Mouse (Mus musculus) midbrain, embryonic 11.5 days (tissue): ENCODE data around the gene Prrg2. TPM values are rescaled to one million over a fixed set of nuclear protein-coding genes. Genes with fewer than 3 reads are reported as not detected.

Experiments used
- ATAC-seq: fragments of 200-750 bp; cut with Nextera tagmentation; 2 replicates; pipeline ENCODE4 v1.8.0; 2017; ENCODE audit warnings: moderate TSS enrichment, moderate library complexity; ENCODE audit not compliant: low FRiP score
- DNase-seq: peaks from one replicate; pipeline ENCODE4 v3.0.0; 2015; ENCODE audit warnings: low spot score; ENCODE audit errors: missing footprints
- H3K27ac ChIP-seq: fragments of 300-500 bp; sonication (generic); 2 replicates; pipeline ENCODE4 v1.5.1; 2014; ENCODE audit warnings: low read depth, low read length
- H3K27me3 ChIP-seq: fragments of 300-500 bp; sonication (generic); 2 replicates; pipeline ENCODE4 v1.6.1; 2014; ENCODE audit warnings: mild to moderate bottlenecking, low read length, moderate library complexity, mixed read lengths; ENCODE audit not compliant: control insufficient read depth, insufficient read depth
- H3K36me3 ChIP-seq: fragments of 300-500 bp; sonication (generic); 2 replicates; pipeline ENCODE4 v1.6.1; 2014; ENCODE audit warnings: mild to moderate bottlenecking, low read length, moderate library complexity, mixed read lengths; ENCODE audit not compliant: control insufficient read depth, insufficient read depth
- H3K4me1 ChIP-seq: fragments of 300-500 bp; sonication (generic); 2 replicates; pipeline ENCODE4 v1.6.1; 2014; ENCODE audit warnings: low read length; ENCODE audit not compliant: control insufficient read depth, insufficient read depth
- H3K4me2 ChIP-seq: fragments of 300-500 bp; sonication (generic); 2 replicates; pipeline ENCODE4 v1.6.1; 2014; ENCODE audit warnings: mild to moderate bottlenecking, moderate library complexity
- H3K4me3 ChIP-seq: fragments of 300-500 bp; sonication (generic); 2 replicates; pipeline ENCODE4 v1.5.1; 2014; ENCODE audit warnings: low read depth, low read length
- H3K9ac ChIP-seq: fragments of 300-500 bp; sonication (generic); 2 replicates; pipeline ENCODE4 v1.6.1; 2014; ENCODE audit warnings: low read length
- H3K9me3 ChIP-seq: fragments of 300-500 bp; sonication (generic); 2 replicates; pipeline ENCODE4 v1.6.1; 2016; ENCODE audit warnings: low read length; ENCODE audit not compliant: control insufficient read depth
- WGBS: fragments of 180-500 bp; shearing (Covaris S2); extraction: QIAGEN DNeasy Blood & Tissue Kit; methylation state at CpG from one replicate; pipeline ENCODE4 v1.1.7; 2014; 5-methylcytosine and 5-hydroxymethylcytosine counted together
- polyA plus RNA-seq: library from polyadenylated mRNA; unstranded; fragments of >200 nt; fragmentation: Nextera tagmentation; extraction: Ambion mirVana; gene quantifications from 2 replicates; pipeline ENCODE4 v1.2.1, GENCODE M21; 2014

Prrg2 gene
- polyA plus RNA-seq, 1 experiment from 2014 or later = 13.5 TPM

- Histone ChIP-seq H3K4me2 (no peak overlapping the region), H3K9me3 (no peaks in the 10 kb centered on the region), H3K36me3 (peaks cover 21% of the 10 kb centered on the region), H3K27me3 (no peaks in the 10 kb centered on the region), H3K4me1 (peaks cover 17% of the 10 kb centered on the region), H3K27ac (no peak overlapping the region), H3K9ac (no peak overlapping the region), H3K4me3 (no peak overlapping the region)
- ATAC-seq = no peak
- 97% methylated on average over 16 of the region's 16 CpGs for WGBS
- DNase-seq = no peak
Observed at GRCm38 (mm10) chr7:45013366-45014095, 48.9 kb downstream of the Prrg2 start.

DNA sequence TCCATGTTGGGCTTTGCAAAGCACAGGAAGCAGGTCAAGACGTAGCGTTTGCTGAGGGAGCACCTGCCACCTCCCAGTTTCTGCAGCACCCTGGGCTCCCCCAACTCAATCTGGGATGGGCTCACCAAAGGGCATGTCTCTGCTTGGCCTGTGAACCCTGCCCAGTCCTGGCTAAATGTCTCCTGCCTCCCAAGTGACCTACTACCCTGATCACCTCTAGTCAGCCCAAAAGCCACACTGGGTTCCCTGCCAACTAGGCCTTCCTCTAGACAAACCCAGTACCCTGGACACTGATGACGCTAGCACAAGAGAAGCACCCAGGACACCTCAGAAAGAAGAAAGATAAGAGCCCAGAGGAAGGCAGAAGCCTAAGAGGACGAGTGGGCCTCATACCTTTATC is 49.7 kb downstream of the Prrg2 start:
- DNase-seq (no peak), ATAC-seq (no peak)
- Histone ChIP-seq H3K9ac (no peak overlapping the region), H3K36me3 (peaks cover 28% of the 10 kb centered on the region), H3K4me3 (no peak overlapping the region), H3K27me3 (no peaks in the 10 kb centered on the region), H3K27ac (no peak overlapping the region), H3K4me1 (peaks cover 13% of the 10 kb centered on the region), H3K4me2 (no peak overlapping the region), H3K9me3 (no peaks in the 10 kb centered on the region)
- WGBS = 90% methylated on average over 4 of the region's 4 CpGs

- Histone ChIP-seq H3K4me2 (no peak overlapping the region), H3K27me3 (no peaks in the 10 kb centered on the region), H3K4me3 (no peak overlapping the region), H3K4me1 (peaks cover 12% of the 10 kb centered on the region), H3K9me3 (no peaks in the 10 kb centered on the region), H3K27ac (no peak overlapping the region), H3K36me3 (peaks cover 35% of the 10 kb centered on the region), H3K9ac (no peak overlapping the region)
- no peak for DNase-seq
- WGBS = 92% methylated on average over 6 of the region's 6 CpGs
- ATAC-seq = no peak
Observed at GRCm38 (mm10) chr7:45012011-45012410, 50.5 kb downstream of the Prrg2 start.

- ATAC-seq = no peak
- WGBS = 94% methylated on average over 19 of the region's 19 CpGs
- H3K36me3 ChIP-seq = peaks cover 57% of the 10 kb centered on the region
- no peak overlapping the region for H3K9ac ChIP-seq
- no peaks in the 10 kb centered on the region for H3K27me3 ChIP-seq
- H3K4me2 ChIP-seq = no peak overlapping the region
- no peaks in the 10 kb centered on the region for H3K4me1 ChIP-seq
- no peak overlapping the region for H3K4me3 ChIP-seq
- no peaks in the 10 kb centered on the region for H3K9me3 ChIP-seq
- DNase-seq = no peak
- H3K27ac ChIP-seq = no peak overlapping the region
Observed at GRCm38 (mm10) chr7:45008411-45008810, 54.1 kb downstream of the Prrg2 start.

DNA sequence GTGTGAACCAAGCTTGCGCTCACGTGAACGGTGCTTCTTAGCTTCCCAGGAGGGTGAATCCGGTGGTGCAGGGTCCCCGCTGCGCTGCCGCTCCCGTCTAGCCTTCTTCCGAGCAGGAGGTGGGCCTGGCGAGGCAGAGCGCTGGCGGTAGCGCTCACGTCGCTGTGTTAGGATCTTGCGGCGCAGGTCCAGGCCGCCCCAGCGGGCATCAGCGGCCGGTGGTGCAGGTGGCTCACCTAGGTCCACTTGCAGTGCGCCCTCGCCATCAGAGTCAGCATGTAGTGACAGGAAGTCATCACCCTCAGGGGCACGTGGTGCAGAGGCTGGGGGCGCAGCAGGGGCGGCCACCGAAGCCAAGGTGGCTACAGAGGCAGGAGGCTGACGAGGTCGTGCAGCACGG is 54.6 kb downstream of the Prrg2 start:
- no peak overlapping the region for H3K27ac ChIP-seq
- DNase-seq (no peak), ATAC-seq (no peak)
- 91% methylated on average over 30 of the region's 30 CpGs for WGBS
- peaks cover 62% of the 10 kb centered on the region for H3K36me3 ChIP-seq
- H3K4me3 ChIP-seq = no peak overlapping the region
- H3K4me2 ChIP-seq = no peak overlapping the region
- no peaks in the 10 kb centered on the region for H3K27me3 ChIP-seq
- no peaks in the 10 kb centered on the region for H3K9me3 ChIP-seq
- H3K4me1 ChIP-seq = no peaks in the 10 kb centered on the region
- H3K9ac ChIP-seq = no peak overlapping the region

GRCm38 (mm10) chr7:45007141-45007540 is 55.3 kb downstream of the Prrg2 start:
- no peaks in the 10 kb centered on the region for H3K27me3 ChIP-seq
- 95% methylated on average over 29 of the region's 29 CpGs for WGBS
- no peaks in the 10 kb centered on the region for H3K9me3 ChIP-seq
- no peak for DNase-seq
- H3K36me3 ChIP-seq = peaks cover 62% of the 10 kb centered on the region
- no peak overlapping the region for H3K27ac ChIP-seq
- no peak overlapping the region for H3K4me2 ChIP-seq
- no peak overlapping the region for H3K4me3 ChIP-seq
- no peaks in the 10 kb centered on the region for H3K4me1 ChIP-seq
- ATAC-seq = no peak
- no peak overlapping the region for H3K9ac ChIP-seq

- ATAC-seq (no peak), DNase-seq (no peak)
- Histone ChIP-seq H3K27me3 (no peaks in the 10 kb centered on the region), H3K9me3 (no peaks in the 10 kb centered on the region), H3K9ac (no peak overlapping the region), H3K4me3 (no peak overlapping the region), H3K4me2 (no peak overlapping the region), H3K27ac (no peak overlapping the region), H3K4me1 (no peaks in the 10 kb centered on the region), H3K36me3 (peaks cover 63% of the 10 kb centered on the region)
- WGBS = 95% methylated on average over 12 of the region's 12 CpGs
Observed at GRCm38 (mm10) chr7:45006503-45006902, 56.0 kb downstream of the Prrg2 start.

GRCm38 (mm10) chr7:45005321-45005992 is 57.0 kb downstream of the Prrg2 start:
- Histone ChIP-seq H3K4me3 (no peak overlapping the region), H3K4me1 (no peaks in the 10 kb centered on the region), H3K4me2 (no peak overlapping the region), H3K27ac (no peak overlapping the region), H3K9ac (no peak overlapping the region), H3K27me3 (no peaks in the 10 kb centered on the region), H3K9me3 (no peaks in the 10 kb centered on the region), H3K36me3 (peaks cover 63% of the 10 kb centered on the region)
- WGBS = 91% methylated on average over 6 of the region's 6 CpGs
- DNase-seq = no peak
- no peak for ATAC-seq

GRCm38 (mm10) chr7:45004546-45004945 is 57.9 kb downstream of the Prrg2 start:
- Histone ChIP-seq H3K4me2 (no peak overlapping the region), H3K27ac (no peak overlapping the region), H3K27me3 (no peaks in the 10 kb centered on the region), H3K9ac (no peak overlapping the region), H3K9me3 (no peaks in the 10 kb centered on the region), H3K4me1 (peaks cover under 1% of the 10 kb centered on the region; the same call in 1 of the 2 replicates), H3K4me3 (no peak overlapping the region), H3K36me3 (peaks cover 61% of the 10 kb centered on the region)
- no peak for ATAC-seq
- 85% methylated on average over 3 of the region's 3 CpGs for WGBS
- DNase-seq = no peak
